Mouse (Mus musculus) intestine, embryonic 15.5 days (tissue): ENCODE measurements at regions not wholly inside any gene's neighbourhood (a gene's known extent, or its start where the extent isn't known, plus 50 kb on each side); places are given as distances from the start of the nearest gene placed in this dataset.

Experiments
- ATAC-seq: fragments of 200-750 bp; cut with Nextera tagmentation; 2 replicates; pipeline ENCODE4 v1.8.0; 2017; ENCODE audit warnings: moderate TSS enrichment, moderate library complexity
- H3K27ac ChIP-seq: fragments of 300-500 bp; sonication (generic); 2 replicates; pipeline ENCODE4 v1.5.1; 2015; ENCODE audit warnings: mild to moderate bottlenecking, inconsistent platforms
- H3K27me3 ChIP-seq: fragments of 300-500 bp; sonication (generic); replicated peaks from 2 replicates; pipeline ENCODE4 v1.6.1; 2015; ENCODE audit warnings: inconsistent platforms
- H3K36me3 ChIP-seq: fragments of 300-500 bp; sonication (generic); 2 replicates; pipeline ENCODE4 v1.6.1; 2015; ENCODE audit warnings: inconsistent platforms
- H3K4me1 ChIP-seq: fragments of 300-500 bp; sonication (generic); replicated peaks from 2 replicates; pipeline ENCODE4 v1.6.1; 2015; ENCODE audit warnings: inconsistent platforms
- H3K4me2 ChIP-seq: fragments of 300-500 bp; sonication (generic); replicated peaks from 2 replicates; pipeline ENCODE4 v1.6.1; 2015; ENCODE audit warnings: mild to moderate bottlenecking, inconsistent platforms
- H3K4me3 ChIP-seq: fragments of 300-500 bp; sonication (generic); replicated peaks from 2 replicates; pipeline ENCODE4 v1.5.1; 2015; ENCODE audit warnings: inconsistent platforms
- H3K9ac ChIP-seq: fragments of 300-500 bp; sonication (generic); 2 replicates; pipeline ENCODE4 v1.6.1; 2015; ENCODE audit warnings: inconsistent platforms
- H3K9me3 ChIP-seq: fragments of 300-500 bp; sonication (generic); 2 replicates; pipeline ENCODE4 v1.6.1; 2016; ENCODE audit warnings: inconsistent platforms
- WGBS: fragments of 180-500 bp; shearing (Covaris S2); methylation state at CpG from one replicate; pipeline ENCODE4 v1.1.7; 2015; 5-methylcytosine and 5-hydroxymethylcytosine counted together

DNA sequence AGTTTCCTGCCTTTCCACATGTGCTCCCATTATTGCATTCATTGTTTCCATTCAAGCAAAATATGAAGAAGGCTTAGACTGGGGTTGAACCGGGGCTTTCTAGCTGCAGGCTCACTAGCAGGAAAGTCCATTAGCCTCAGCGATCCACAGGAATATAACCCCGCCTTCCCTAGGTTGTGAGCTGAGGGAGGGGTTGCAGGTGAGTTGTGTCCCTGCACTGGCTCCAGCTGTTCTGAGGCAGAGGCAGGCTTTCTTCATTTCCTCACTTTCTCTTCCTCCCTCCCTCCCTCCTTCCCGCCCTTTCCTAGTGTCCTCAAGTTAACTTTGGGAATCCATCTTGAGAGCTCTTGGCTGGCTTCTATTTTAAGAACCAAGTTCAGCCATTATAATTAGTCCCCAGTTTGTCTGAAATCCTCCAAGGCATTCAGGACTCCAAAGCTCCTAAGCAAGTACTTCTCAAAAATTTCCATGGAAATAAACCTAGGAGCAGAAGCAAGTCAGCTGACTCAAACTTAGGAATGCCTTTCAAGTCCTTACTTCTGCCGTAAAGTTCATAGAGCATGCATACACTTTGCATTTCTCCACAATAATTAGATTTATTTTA, 242.2 kb upstream of the Atp5g3 start:
- H3K27ac ChIP-seq, result no peak overlapping the region
- H3K9ac ChIP-seq, result no peak overlapping the region
- no peaks in the 10 kb centered on the region for H3K36me3 ChIP-seq
- H3K4me3 ChIP-seq, result no peak overlapping the region
- H3K4me1 ChIP-seq, result no peaks in the 10 kb centered on the region
- WGBS, result 50% methylated on average over 5 of the region's 5 CpGs
- ATAC-seq, result no peak
- H3K4me2 ChIP-seq, result no peak overlapping the region
- no peaks in the 10 kb centered on the region for H3K27me3 ChIP-seq
- no peaks in the 10 kb centered on the region for H3K9me3 ChIP-seq

DNA sequence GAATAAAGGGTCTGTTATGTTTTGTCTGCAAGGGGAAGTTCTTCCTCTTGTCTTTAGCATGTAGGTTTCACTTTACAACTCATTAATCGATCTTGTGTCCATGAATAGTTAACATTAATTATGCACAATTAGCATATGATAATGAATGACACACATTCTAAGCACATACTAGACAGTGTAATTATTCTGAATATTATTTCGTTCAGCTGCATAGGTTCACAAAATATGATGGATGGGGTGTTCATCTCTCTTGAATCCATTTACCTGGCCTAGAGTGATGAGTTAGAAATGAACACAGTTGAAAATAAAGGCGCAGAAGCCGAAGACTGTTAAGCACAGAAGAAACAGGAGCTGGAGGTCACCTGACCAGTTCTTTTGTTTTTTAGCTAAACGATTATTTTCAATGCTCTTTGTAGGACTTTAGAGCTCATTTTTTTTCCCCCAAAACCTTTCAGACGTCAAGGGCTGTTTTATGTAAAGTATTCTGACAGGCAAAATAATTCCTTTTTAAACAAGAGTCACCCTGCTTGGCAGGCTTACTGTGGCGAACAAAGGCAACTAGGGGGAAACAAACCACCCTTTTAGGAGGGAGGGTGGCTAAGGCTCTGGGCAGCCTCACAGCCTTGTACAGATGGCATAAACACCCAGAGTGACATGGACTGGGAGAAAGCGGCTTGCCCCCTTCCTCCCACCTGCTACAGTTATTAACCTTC, 241.6 kb upstream of the Atp5g3 start:
- Histone ChIP-seq H3K4me2 (no peak overlapping the region), H3K4me1 (no peaks in the 10 kb centered on the region), H3K4me3 (no peak overlapping the region), H3K36me3 (no peaks in the 10 kb centered on the region), H3K27me3 (no peaks in the 10 kb centered on the region), H3K27ac (no peak overlapping the region), H3K9ac (no peak overlapping the region), H3K9me3 (no peaks in the 10 kb centered on the region)
- ATAC-seq, result no peak
- WGBS, result 50% methylated on average over 8 of the region's 8 CpGs

DNA sequence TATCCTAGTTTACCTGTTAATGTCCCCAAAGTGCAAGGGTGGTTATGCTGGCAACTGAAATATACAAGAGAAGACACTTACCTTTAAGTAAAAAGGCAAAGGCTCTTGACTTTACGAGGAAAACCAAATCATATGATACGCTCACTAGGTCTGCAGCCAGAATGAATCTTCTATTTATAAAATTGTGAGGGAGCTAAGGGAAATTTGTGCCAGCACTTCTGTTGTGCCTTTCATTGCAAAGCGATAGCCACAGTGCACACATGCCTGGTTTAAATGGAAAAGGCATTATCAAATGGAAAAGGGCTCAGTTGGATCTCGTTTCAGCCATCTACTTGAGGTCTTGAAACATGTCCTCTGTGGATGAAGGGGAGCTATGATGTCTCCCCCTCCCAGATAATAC, 236.1 kb upstream of the Atp5g3 start:
- WGBS, result 83% methylated on average over 4 of the region's 4 CpGs
- H3K4me3 ChIP-seq, result no peak overlapping the region
- H3K9me3 ChIP-seq, result no peaks in the 10 kb centered on the region
- H3K4me2 ChIP-seq, result no peak overlapping the region
- H3K4me1 ChIP-seq, result no peaks in the 10 kb centered on the region
- no peak for ATAC-seq
- H3K9ac ChIP-seq, result no peak overlapping the region
- no peak overlapping the region for H3K27ac ChIP-seq
- H3K27me3 ChIP-seq, result no peaks in the 10 kb centered on the region
- H3K36me3 ChIP-seq, result no peaks in the 10 kb centered on the region

DNA sequence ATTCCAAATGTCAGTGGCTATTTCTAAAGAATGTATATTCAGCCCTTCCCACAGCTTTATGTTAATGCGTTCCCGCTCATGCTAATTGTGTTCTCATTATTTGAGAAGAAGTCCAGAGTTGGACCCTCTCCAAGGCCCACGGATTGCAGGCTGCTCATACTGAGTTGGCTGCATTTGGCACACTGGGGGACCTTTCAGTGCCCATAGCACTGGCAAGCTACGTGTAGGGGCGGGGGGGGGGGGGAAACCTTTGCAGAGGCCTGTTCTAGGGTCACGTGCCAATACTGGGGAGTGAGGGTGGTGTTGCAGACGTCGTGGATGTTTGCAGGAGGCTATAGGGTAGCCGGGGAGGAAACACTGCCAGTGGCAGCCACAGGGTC, 225.5 kb upstream of the Atp5g3 start:
- ATAC-seq, result no peak
- no peaks in the 10 kb centered on the region for H3K27me3 ChIP-seq
- H3K36me3 ChIP-seq, result no peaks in the 10 kb centered on the region
- H3K9me3 ChIP-seq, result no peaks in the 10 kb centered on the region
- H3K9ac ChIP-seq, result no peak overlapping the region
- 32% methylated on average over 9 of the region's 9 CpGs for WGBS
- no peak overlapping the region for H3K4me2 ChIP-seq
- no peak overlapping the region for H3K27ac ChIP-seq
- H3K4me1 ChIP-seq, result no peaks in the 10 kb centered on the region; the same call in 1 of the 2 replicates
- no peak overlapping the region for H3K4me3 ChIP-seq

GRCm38 (mm10) chr2:74135963-74136623, 225.0 kb upstream of the Atp5g3 start:
- no peaks in the 10 kb centered on the region for H3K27me3 ChIP-seq
- no peak overlapping the region for H3K9ac ChIP-seq
- no peaks in the 10 kb centered on the region; the same call in 1 of the 2 replicates for H3K4me1 ChIP-seq
- no peaks in the 10 kb centered on the region for H3K9me3 ChIP-seq
- no peaks in the 10 kb centered on the region for H3K36me3 ChIP-seq
- 49% methylated on average over 15 of the region's 15 CpGs for WGBS
- H3K4me2 ChIP-seq, result no peak overlapping the region
- H3K27ac ChIP-seq, result no peak overlapping the region
- no peak overlapping the region for H3K4me3 ChIP-seq
- no peak for ATAC-seq

GRCm38 (mm10) chr2:74130141-74130588, 219.0 kb upstream of the Atp5g3 start:
- H3K4me2 ChIP-seq, result 0 out of 2 replicates have a peak overlapping the region, but pooled peaks have one; percentile 28
- H3K27me3 ChIP-seq, result peaks cover 9% of the 10 kb centered on the region
- no peak for ATAC-seq
- H3K9ac ChIP-seq, result no peak overlapping the region
- H3K4me3 ChIP-seq, result no peak overlapping the region
- peaks cover 11% of the 10 kb centered on the region for H3K4me1 ChIP-seq
- no peaks in the 10 kb centered on the region for H3K9me3 ChIP-seq
- H3K27ac ChIP-seq, result no peak overlapping the region
- 33% methylated on average over 8 of the region's 8 CpGs for WGBS
- no peaks in the 10 kb centered on the region for H3K36me3 ChIP-seq

DNA sequence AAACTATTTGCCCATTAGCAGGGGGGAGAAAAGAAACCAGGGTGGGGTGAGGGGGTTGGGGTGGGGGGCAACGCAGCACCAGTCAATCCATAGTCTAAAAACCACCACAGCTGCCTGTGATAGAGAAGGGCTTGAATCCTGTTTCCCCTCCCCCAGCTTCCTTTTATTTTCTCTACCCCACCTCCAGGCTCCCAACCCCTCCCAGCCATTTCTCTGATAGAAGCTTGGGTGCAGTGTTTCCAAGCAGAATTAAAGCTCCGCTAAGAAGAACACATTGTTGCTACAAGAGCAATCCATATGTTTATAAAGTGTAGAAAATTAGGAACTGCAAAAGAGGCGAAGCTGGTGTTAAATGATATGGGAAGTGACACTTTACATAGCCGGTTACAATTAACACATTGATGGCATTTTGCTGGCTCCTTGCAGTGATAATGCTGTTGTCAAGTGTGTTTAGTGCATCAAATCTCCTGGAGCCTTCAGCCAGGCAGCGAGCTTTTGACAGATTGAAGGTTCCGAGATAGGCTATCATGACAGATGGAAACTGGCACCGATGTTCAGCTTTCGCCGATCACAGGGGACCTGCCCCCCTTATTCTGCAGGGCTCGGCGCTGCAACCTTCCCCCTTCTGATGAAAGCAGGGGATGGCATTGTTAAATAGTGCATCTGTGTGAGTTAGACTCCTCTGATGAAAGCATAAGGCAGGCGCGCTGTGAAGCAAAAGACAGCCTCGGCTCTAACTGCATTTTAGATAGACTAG, 217.8 kb upstream of the Atp5g3 start:
- WGBS, result 2% methylated on average over 14 of the region's 14 CpGs
- Histone ChIP-seq H3K27me3 (peaks cover 9% of the 10 kb centered on the region), H3K4me2 (peak overlapping the region; percentile 63), H3K36me3 (no peaks in the 10 kb centered on the region), H3K4me3 (peak overlapping the region; percentile 28), H3K9ac (no peak overlapping the region), H3K4me1 (peaks cover 11% of the 10 kb centered on the region), H3K9me3 (no peaks in the 10 kb centered on the region), H3K27ac (no peak overlapping the region)
- no peak for ATAC-seq

DNA sequence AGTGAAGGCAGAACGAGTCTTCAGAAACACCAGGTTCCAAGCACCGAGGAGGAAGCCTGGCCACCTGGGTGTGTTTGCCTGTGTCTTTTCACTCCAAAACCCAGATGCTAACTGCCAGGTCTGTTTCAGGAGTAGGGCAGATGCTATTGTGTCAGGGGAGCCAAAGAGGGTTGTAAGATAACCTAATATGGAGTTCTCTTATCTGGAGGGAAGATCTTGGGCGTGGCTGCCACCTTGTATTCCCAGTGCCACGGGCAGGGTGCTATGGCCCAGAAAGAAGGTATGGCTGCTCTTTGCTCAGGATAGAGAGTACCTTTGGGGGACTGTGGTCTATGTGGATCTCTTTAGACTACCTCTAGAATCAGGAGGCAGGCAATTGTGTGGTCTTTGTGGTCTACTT, 216.0 kb upstream of the Atp5g3 start:
- no peaks in the 10 kb centered on the region for H3K9me3 ChIP-seq
- ATAC-seq, result no peak

GRCm38 (mm10) chr2:74124252-74124651, 213.1 kb upstream of the Atp5g3 start:
- Histone ChIP-seq H3K4me2 (no peak overlapping the region), H3K9ac (no peak overlapping the region), H3K36me3 (no peaks in the 10 kb centered on the region), H3K27me3 (0 out of 2 replicates have a peak, but pooled peaks cover 2% of the 10 kb centered on the region), H3K4me3 (no peak overlapping the region), H3K4me1 (peaks cover 6% of the 10 kb centered on the region), H3K27ac (no peak overlapping the region), H3K9me3 (no peaks in the 10 kb centered on the region)
- WGBS, result 72% methylated on average over 2 of the region's 2 CpGs
- ATAC-seq, result no peak

More for the DNA sequence above, 216.0 kb upstream of the Atp5g3 start:
- Histone ChIP-seq H3K36me3 (no peaks in the 10 kb centered on the region), H3K27me3 (peaks cover 9% of the 10 kb centered on the region), H3K4me2 (no peak overlapping the region), H3K4me1 (peaks cover 11% of the 10 kb centered on the region), H3K4me3 (no peak overlapping the region), H3K27ac (no peak overlapping the region), H3K9ac (no peak overlapping the region)
- 76% methylated on average over 4 of the region's 4 CpGs for WGBS

GRCm38 (mm10) chr2:74123360-74124074, 212.4 kb upstream of the Atp5g3 start:
- WGBS, result 67% methylated on average over 6 of the region's 6 CpGs
- no peaks in the 10 kb centered on the region for H3K36me3 ChIP-seq

GRCm38 (mm10) chr2:74122937-74123336, 211.8 kb upstream of the Atp5g3 start:
- WGBS, result 86% methylated on average over 2 of the region's 2 CpGs
- Histone ChIP-seq H3K27me3 (no peaks in the 10 kb centered on the region), H3K4me1 (peaks cover 3% of the 10 kb centered on the region), H3K4me2 (no peak overlapping the region), H3K9ac (no peak overlapping the region), H3K9me3 (no peaks in the 10 kb centered on the region), H3K36me3 (no peaks in the 10 kb centered on the region), H3K27ac (no peak overlapping the region), H3K4me3 (no peak overlapping the region)
- ATAC-seq, result no peak

More at GRCm38 (mm10) chr2:74123360-74124074, 212.4 kb upstream of the Atp5g3 start:
- H3K4me2 ChIP-seq, result no peak overlapping the region
- H3K4me3 ChIP-seq, result no peak overlapping the region
- no peak for ATAC-seq
- peaks cover 3% of the 10 kb centered on the region for H3K4me1 ChIP-seq
- no peak overlapping the region for H3K9ac ChIP-seq
- H3K27me3 ChIP-seq, result no peaks in the 10 kb centered on the region
- H3K9me3 ChIP-seq, result no peaks in the 10 kb centered on the region
- no peak overlapping the region for H3K27ac ChIP-seq
